Mouse (Mus musculus): ENCODE measurements around the gene Fgfrl1.

DNA sequence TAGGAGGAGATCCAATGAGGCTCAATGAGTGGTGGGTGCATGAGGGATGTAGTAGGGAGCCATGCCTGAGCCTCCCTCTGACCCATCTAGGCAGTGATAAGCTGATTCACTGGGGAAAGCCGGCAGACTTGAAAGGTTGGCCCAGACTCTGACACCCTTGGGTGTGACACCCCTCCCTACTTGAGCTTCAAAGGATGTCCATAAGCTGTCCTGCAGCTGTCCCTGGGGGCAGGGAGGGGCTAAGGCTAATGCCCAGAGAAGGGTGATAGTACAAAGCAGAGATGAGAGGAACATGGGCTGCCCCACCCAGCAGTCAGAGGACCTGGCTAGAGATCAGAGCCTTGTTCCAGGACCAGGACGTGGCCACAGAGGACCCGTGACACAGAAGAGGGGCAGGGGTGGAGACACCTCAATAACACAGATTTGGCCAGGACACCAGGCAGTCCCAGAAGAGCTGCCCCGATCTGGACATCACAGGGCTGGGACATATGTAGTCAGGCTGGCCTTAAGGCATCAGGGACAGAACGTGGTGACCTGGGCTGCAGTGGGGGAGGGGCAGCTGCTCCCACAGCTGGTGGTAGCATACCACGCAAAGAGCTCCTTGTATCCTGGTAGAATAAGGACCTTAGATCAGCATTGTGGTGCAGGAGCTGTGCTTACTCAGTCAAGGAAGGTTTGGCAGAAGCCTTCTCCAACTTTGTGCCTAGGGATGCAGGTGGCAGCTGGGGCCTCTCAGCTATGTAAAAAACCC lies 17.0 kb downstream of the Fgfrl1 start:
- no peak for TF ChIP-seq MAFK (IDR thresholded peaks at IDR 0.05; ENCODE audit: insufficient read depth, low read depth, low read length)
- no peak for TF ChIP-seq CHD2 (IDR thresholded peaks at IDR 0.05; ENCODE audit: low read depth, low read length)
- no peak for TF ChIP-seq ZNF384 (IDR thresholded peaks at IDR 0.05; ENCODE audit: low read depth, low read length)
- no peak for TF ChIP-seq HCFC1 (IDR thresholded peaks at IDR 0.05; ENCODE audit: borderline replicate concordance, insufficient read depth, low read length)

All from ES-E14 (cell line).